Mouse (Mus musculus): ENCODE data around the gene Man2a1. TPM values are rescaled to one million over a fixed set of nuclear protein-coding genes. Genes with fewer than 3 reads are reported as not detected.
A peak's percentile ranks its signal among the peaks of the same experiment; 100 is the strongest.
"Not testable (repeated sequence)": the region's sequence is repeated elsewhere in the genome, so short reads cannot be mapped to it uniquely, and the experiment has no call there.

Man2a1 gene
- polyA plus RNA-seq, 1 experiment from 2014 or later: 5.1 TPM

GRCm38 (mm10) chr17:64754142-64754863 lies 153.8 kb downstream of the Man2a1 start:
- Histone ChIP-seq H3K4me2 (ENCODE audit: low read length) (no peak overlapping the region), H3K27ac (replicated peaks; ENCODE audit: low read depth, low read length) (no peak overlapping the region), H3K27me3 (ENCODE audit: control insufficient read depth, insufficient read depth, low read length) (no peaks in the 10 kb centered on the region), H3K9me3 (ENCODE audit: control insufficient read depth, low read length) (no peaks in the 10 kb centered on the region), H3K36me3 (ENCODE audit: control insufficient read depth, insufficient read depth, low read length) (peaks cover 10% of the 10 kb centered on the region; the same call in 1 of the 2 replicates), H3K4me3 (replicated peaks; ENCODE audit: low read depth, low read length) (no peak overlapping the region), H3K4me1 (ENCODE audit: control insufficient read depth, insufficient read depth, low read length) (no peaks in the 10 kb centered on the region), H3K9ac (replicated peaks; ENCODE audit: low read length) (no peak overlapping the region)
- ATAC-seq (ENCODE audit: low FRiP score, low TSS enrichment): no peak
- DNase-seq: peak; percentile 15
- WGBS: 73% methylated on average over 9 of the region's 9 CpGs

- H3K4me1 ChIP-seq (ENCODE audit: control insufficient read depth, insufficient read depth, low read length): no peaks in the 10 kb centered on the region
- WGBS: 72% methylated on average over 5 of the region's 5 CpGs
- no peak overlapping the region for H3K9ac ChIP-seq (replicated peaks; ENCODE audit: low read length)
- no peak for DNase-seq
- H3K27ac ChIP-seq (replicated peaks; ENCODE audit: low read depth, low read length): no peak overlapping the region
- no peaks in the 10 kb centered on the region for H3K9me3 ChIP-seq (ENCODE audit: control insufficient read depth, low read length)
- H3K4me3 ChIP-seq (replicated peaks; ENCODE audit: low read depth, low read length): no peak overlapping the region
- H3K27me3 ChIP-seq (ENCODE audit: control insufficient read depth, insufficient read depth, low read length): no peaks in the 10 kb centered on the region
- H3K36me3 ChIP-seq (ENCODE audit: control insufficient read depth, insufficient read depth, low read length): peaks cover 10% of the 10 kb centered on the region; the same call in 1 of the 2 replicates
- ATAC-seq (ENCODE audit: low FRiP score, low TSS enrichment): no peak
- H3K4me2 ChIP-seq (ENCODE audit: low read length): no peak overlapping the region
These were observed 154.7 kb downstream of the Man2a1 start for GRCm38 (mm10) chr17:64755191-64755590.

GRCm38 (mm10) chr17:64762651-64763050 lies 162.1 kb downstream of the Man2a1 start:
- not testable (repeated sequence) for H3K27ac ChIP-seq (replicated peaks; ENCODE audit: low read depth, low read length); H3K27me3 ChIP-seq (ENCODE audit: control insufficient read depth, insufficient read depth, low read length); H3K4me2 ChIP-seq (ENCODE audit: low read length); DNase-seq; H3K9me3 ChIP-seq (ENCODE audit: control insufficient read depth, low read length); ATAC-seq (ENCODE audit: low FRiP score, low TSS enrichment); H3K4me3 ChIP-seq (replicated peaks; ENCODE audit: low read depth, low read length); H3K9ac ChIP-seq (replicated peaks; ENCODE audit: low read length); H3K4me1 ChIP-seq (ENCODE audit: control insufficient read depth, insufficient read depth, low read length); H3K36me3 ChIP-seq (ENCODE audit: control insufficient read depth, insufficient read depth, low read length)
- WGBS: 91% methylated on average over 4 of the region's 4 CpGs

- DNase-seq (no peak), ATAC-seq (ENCODE audit: low FRiP score, low TSS enrichment) (no peak)
- Histone ChIP-seq H3K27ac (replicated peaks; ENCODE audit: low read depth, low read length) (no peak overlapping the region), H3K27me3 (ENCODE audit: control insufficient read depth, insufficient read depth, low read length) (no peaks in the 10 kb centered on the region), H3K4me3 (replicated peaks; ENCODE audit: low read depth, low read length) (no peak overlapping the region), H3K9ac (replicated peaks; ENCODE audit: low read length) (no peak overlapping the region), H3K4me1 (ENCODE audit: control insufficient read depth, insufficient read depth, low read length) (no peaks in the 10 kb centered on the region), H3K36me3 (ENCODE audit: control insufficient read depth, insufficient read depth, low read length) (no peaks in the 10 kb centered on the region), H3K9me3 (ENCODE audit: control insufficient read depth, low read length) (no peaks in the 10 kb centered on the region), H3K4me2 (ENCODE audit: low read length) (no peak overlapping the region)
- WGBS: 98% methylated on average over 4 of the region's 4 CpGs
These were observed 163.0 kb downstream of the Man2a1 start for GRCm38 (mm10) chr17:64763491-64763890.

DNA sequence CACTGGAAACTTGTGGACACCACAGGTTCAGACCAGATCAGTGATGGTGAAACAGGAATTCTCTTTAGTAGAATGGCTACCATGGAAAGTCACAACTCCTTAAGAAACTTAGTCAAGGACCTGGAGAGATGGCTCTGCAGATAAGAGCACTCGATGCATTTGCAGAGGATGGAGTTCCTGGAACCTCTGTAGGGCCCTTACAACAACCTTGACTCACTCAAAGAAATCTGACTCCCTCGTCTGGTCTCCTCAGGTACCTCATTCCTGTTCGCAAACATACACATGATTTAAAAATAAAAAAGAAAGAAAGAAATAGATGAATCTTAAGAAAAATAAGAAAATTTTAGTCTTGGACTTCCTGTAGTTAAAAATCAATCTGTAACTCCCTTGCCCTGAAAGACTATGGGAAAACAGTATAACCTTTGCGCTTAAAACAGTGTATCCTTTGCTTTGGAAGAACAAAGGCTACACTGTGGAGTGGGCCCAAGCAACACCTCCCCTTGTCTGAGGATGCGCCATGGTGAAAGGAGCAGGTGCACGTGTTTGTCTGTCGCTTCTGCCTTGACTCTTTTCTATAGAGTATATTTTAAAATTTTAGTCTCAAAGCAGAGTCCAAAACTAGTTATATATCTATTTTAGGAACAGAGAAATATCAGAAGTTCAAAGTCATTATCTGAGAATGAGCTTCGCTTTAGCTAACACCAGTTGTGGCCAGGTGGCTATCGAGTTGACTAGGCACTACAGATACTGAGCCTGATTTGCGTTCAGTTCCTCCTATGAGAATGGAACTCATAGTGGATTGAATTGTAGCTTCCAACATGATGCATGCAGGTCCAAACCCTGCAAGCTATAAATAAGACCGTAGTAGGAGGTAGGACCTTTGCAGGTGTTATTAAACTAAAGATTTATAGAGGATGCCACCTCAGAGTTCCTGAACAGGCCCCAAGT lies 163.9 kb downstream of the Man2a1 start:
- Histone ChIP-seq H3K27ac (replicated peaks; ENCODE audit: low read depth, low read length) (no peak overlapping the region), H3K27me3 (ENCODE audit: control insufficient read depth, insufficient read depth, low read length) (no peaks in the 10 kb centered on the region), H3K4me2 (ENCODE audit: low read length) (no peak overlapping the region), H3K36me3 (ENCODE audit: control insufficient read depth, insufficient read depth, low read length) (no peaks in the 10 kb centered on the region), H3K4me1 (ENCODE audit: control insufficient read depth, insufficient read depth, low read length) (no peaks in the 10 kb centered on the region), H3K9me3 (ENCODE audit: control insufficient read depth, low read length) (no peaks in the 10 kb centered on the region), H3K9ac (replicated peaks; ENCODE audit: low read length) (no peak overlapping the region), H3K4me3 (replicated peaks; ENCODE audit: low read depth, low read length) (no peak overlapping the region)
- no peak for ATAC-seq (ENCODE audit: low FRiP score, low TSS enrichment)
- 95% methylated on average over 11 of the region's 11 CpGs for WGBS
- DNase-seq: no peak

GRCm38 (mm10) chr17:64765286-64765685 lies 164.8 kb downstream of the Man2a1 start:
- Histone ChIP-seq H3K9ac (replicated peaks; ENCODE audit: low read length) (no peak overlapping the region), H3K27ac (replicated peaks; ENCODE audit: low read depth, low read length) (no peak overlapping the region), H3K4me2 (ENCODE audit: low read length) (no peak overlapping the region), H3K27me3 (ENCODE audit: control insufficient read depth, insufficient read depth, low read length) (no peaks in the 10 kb centered on the region), H3K4me3 (replicated peaks; ENCODE audit: low read depth, low read length) (no peak overlapping the region), H3K4me1 (ENCODE audit: control insufficient read depth, insufficient read depth, low read length) (0 out of 2 replicates have a peak, but pooled peaks cover 4% of the 10 kb centered on the region), H3K36me3 (ENCODE audit: control insufficient read depth, insufficient read depth, low read length) (no peaks in the 10 kb centered on the region), H3K9me3 (ENCODE audit: control insufficient read depth, low read length) (no peaks in the 10 kb centered on the region)
- ATAC-seq (ENCODE audit: low FRiP score, low TSS enrichment) (no peak), DNase-seq (no peak)
- WGBS: 69% methylated on average over 9 of the region's 9 CpGs

GRCm38 (mm10) chr17:64766507-64766906 lies 166.0 kb downstream of the Man2a1 start:
- no peak for DNase-seq
- ATAC-seq (ENCODE audit: low FRiP score, low TSS enrichment): no peak
- Histone ChIP-seq H3K4me3 (replicated peaks; ENCODE audit: low read depth, low read length) (no peak overlapping the region), H3K4me2 (ENCODE audit: low read length) (no peak overlapping the region), H3K4me1 (ENCODE audit: control insufficient read depth, insufficient read depth, low read length) (0 out of 2 replicates have a peak, but pooled peaks cover 8% of the 10 kb centered on the region), H3K36me3 (ENCODE audit: control insufficient read depth, insufficient read depth, low read length) (no peaks in the 10 kb centered on the region), H3K9me3 (ENCODE audit: control insufficient read depth, low read length) (no peaks in the 10 kb centered on the region), H3K27me3 (ENCODE audit: control insufficient read depth, insufficient read depth, low read length) (no peaks in the 10 kb centered on the region), H3K9ac (replicated peaks; ENCODE audit: low read length) (no peak overlapping the region), H3K27ac (replicated peaks; ENCODE audit: low read depth, low read length) (no peak overlapping the region)
- 81% methylated on average over 6 of the region's 6 CpGs for WGBS

GRCm38 (mm10) chr17:64770277-64770676 lies 169.7 kb downstream of the Man2a1 start:
- peak; percentile 74 for ATAC-seq (ENCODE audit: low FRiP score, low TSS enrichment)
- DNase-seq: peak; percentile 74

More at GRCm38 (mm10) chr17:64770277-64770676, 169.7 kb downstream of the Man2a1 start:
- no peak overlapping the region for H3K4me3 ChIP-seq (replicated peaks; ENCODE audit: low read depth, low read length)
- no peaks in the 10 kb centered on the region for H3K9me3 ChIP-seq (ENCODE audit: control insufficient read depth, low read length)
- H3K9ac ChIP-seq (replicated peaks; ENCODE audit: low read length): no peak overlapping the region
- 0 out of 2 replicates have a peak, but pooled peaks cover 8% of the 10 kb centered on the region for H3K4me1 ChIP-seq (ENCODE audit: control insufficient read depth, insufficient read depth, low read length)
- H3K27me3 ChIP-seq (ENCODE audit: control insufficient read depth, insufficient read depth, low read length): no peaks in the 10 kb centered on the region
- 82% methylated on average over 1 of the region's 1 CpGs for WGBS
- H3K36me3 ChIP-seq (ENCODE audit: control insufficient read depth, insufficient read depth, low read length): no peaks in the 10 kb centered on the region
- H3K27ac ChIP-seq (replicated peaks; ENCODE audit: low read depth, low read length): no peak overlapping the region
- H3K4me2 ChIP-seq (ENCODE audit: low read length): no peak overlapping the region

Measured in midbrain, embryonic 14.5 days (tissue).